Mouse (Mus musculus): ENCODE measurements at regions not wholly inside any gene's neighbourhood (a gene's known extent, or its start where the extent isn't known, plus 50 kb on each side); places are given as distances from the start of the nearest gene placed in this dataset.

DNA sequence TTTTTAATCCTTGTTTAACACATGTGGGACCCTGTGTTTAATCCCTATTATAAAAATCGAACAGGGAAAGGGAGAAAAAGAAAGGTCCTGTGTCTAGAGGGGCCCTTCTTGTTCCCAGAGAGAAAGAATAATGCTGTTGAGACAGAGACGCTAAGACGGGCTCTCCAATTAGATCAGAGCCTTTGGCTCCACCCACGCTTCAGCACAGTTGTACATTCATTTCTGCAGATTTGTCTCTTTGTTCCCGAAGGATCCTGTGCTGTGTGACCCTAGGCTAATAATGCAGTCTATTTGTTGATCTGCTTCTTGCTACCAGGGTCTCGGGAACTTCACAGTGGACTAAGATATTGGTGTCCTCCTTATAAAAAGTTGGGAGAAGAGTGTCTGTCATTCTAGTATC, 92.0 kb downstream of the Cdc5l start:
- no peak for DNase-seq

DNA sequence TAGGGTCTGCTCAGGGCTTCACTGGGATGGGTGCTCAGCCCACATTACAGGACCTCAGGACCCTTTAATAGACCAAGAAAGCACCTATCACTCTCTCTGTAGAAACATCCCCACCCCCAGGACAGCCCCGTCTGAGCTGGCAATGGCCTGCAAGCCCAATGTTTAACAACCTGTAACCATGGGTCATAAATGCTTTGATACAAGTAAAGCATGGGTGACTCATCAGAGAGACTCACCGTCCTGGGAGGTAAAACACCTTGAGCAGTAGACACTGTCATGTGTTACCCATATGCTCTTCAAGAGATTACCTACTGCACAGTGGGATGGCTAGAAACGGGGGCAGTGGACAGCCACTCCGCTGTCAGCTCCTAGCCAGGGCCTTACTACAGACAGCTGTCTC, 92.7 kb downstream of the Cdc5l start:
- no peak for DNase-seq

DNA sequence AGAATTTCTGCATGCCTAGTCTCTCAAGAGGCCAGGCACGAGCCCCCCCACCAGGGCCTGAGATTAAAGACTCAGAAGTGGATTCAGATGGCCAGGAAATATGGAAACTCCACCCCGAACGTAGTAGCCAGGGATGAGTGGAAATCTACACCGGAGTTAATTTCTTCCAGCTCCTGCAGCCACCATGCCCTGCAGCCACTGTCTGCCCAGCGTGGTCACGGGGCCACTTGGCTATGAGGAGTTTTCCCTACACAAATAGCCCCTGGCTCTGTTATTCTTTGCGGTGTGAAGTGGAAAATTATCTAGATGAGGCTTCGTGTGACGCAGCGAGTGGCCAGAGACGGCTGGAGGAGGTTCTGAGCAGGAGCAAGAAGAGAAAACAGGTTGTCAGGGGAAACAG, 94.3 kb downstream of the Cdc5l start:
- no peak for DNase-seq

DNA sequence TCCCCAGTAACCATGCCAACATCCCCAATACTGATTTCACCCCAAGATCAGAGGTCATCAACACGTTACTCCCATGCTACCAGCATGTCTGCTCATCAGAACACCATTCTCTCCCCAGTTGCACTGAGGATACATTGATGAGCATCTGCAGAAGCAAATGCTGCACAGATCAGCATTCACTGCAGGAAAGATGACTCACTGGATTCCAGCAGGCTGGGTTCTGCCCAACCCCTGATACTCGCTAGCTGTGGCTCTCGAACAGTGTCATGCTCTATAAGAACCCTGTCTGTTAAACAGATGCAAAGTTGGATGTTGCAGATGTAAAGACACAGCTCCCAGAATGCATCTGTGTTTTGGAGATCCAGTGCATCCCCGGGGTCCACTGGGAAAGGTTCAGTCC, 95.5 kb downstream of the Cdc5l start:
- no peak for DNase-seq

DNA sequence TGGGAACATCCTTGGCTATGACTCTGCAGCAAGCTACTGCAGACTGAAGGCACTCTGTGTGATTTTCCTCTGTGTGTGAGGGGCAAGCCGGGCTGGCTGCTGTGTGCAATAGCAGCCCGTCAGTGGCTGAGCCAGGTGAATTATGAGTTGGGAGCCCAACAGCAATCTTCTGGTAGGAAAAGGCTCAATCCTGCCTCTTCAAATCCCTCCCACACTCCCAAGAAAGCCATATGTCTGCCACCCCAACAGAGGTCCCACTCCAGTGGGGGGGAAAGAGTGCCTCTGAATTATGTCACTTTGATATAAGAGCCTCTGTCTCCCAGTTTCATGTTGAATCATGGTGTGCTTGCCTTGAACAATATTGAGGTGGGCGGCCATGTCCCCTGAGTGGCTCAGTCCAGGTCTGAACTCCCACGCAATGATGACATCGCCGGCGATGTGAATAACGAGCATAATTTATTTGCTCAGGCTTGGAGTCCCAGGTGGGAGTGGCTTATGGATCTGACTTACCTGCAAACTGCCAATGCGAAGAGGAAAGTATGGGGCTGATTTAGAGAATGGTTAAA, 97.9 kb downstream of the Cdc5l start:
- no peak for DNase-seq

DNA sequence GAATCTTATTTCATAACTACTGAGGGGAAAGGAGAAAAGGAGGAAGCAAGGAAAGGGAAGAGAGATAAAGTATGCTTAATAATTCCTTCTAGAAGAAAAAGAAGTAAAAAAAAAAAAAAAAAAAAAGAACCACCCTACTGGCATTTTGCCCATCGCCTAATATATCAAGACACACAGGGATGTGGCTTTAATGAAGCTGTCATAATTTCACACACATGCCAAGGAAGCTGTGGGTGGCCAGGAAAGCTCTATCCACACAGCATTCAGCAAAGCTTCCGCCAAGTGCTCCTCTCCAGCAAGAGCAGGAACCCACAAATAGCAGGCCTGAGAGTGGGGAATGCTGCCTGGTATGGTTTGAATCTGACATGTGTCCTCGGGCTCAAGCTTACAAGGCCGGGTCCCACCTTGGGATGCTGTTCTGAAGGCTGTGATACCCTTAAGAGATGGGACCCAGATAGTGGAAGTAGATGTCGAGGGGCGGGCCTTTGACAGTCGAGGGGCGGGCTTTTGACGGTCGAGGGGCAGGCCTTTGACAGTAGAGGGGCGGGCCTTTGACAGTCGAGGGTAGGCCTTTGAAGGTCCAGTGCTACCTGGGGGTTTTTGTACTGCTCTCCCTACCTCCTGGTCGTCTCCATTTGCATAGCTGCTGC, 98.7 kb downstream of the Cdc5l start:
- DNase-seq, result no peak

DNA sequence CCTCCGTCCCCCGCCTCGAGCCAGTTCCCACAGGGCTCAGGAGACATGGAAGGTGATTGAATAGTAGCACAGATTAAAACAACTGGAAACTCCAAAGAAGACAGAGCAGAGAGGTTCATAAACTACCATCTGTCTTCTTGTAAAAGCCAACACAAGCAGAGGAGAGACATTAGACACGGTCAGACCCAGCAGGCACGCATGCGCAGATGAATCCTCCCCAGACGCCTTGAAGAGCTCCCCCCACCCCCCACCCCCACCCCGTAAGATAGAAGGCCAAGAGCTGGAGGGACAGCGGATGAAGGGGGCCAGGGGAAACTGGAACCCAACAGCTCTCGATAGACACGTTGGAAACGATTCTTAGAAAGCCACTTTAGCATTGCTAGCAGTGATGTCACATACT, 101.2 kb downstream of the Cdc5l start:
- no peak for DNase-seq

DNA sequence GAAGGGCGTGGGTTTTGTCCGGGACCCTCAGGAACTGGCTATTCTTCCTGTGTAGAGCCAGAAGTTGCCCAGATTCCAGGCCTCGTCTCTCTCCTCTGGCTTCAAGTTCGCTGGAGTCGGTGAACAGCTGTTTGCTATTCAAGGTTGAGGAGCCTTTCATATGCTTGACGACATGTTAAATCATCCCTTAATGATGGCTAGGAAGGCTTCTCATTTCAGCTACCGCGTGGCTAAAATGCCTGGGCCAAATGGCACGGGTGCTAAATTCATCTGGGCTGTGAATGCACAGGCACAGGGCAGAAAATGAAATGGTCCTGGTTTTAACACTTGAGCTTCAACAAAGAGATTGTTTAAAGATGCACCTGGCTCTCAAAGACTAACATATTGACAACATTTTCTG, 104.3 kb downstream of the Cdc5l start:
- DNase-seq, result peak; percentile 42

DNA sequence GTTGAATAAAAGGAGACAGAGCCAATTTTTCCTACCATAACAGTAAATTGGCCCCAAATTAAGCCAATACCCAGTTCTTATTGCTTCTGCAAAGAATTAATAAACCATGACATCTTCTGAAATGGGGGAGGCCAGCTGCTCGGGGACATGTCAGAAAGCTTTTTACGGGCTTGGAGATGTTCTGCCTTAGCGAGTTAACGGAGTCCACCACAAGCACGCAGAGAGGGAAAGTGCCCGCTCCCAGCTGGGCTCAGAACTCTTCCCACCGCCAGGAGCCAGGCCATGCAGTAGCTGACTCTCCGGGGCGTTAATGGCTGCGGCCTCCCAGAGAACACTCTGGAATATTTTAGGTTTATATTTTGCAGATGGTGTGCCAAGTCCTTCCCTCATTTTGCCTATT, 106.8 kb downstream of the Cdc5l start:
- DNase-seq, result peak; percentile 38

DNA sequence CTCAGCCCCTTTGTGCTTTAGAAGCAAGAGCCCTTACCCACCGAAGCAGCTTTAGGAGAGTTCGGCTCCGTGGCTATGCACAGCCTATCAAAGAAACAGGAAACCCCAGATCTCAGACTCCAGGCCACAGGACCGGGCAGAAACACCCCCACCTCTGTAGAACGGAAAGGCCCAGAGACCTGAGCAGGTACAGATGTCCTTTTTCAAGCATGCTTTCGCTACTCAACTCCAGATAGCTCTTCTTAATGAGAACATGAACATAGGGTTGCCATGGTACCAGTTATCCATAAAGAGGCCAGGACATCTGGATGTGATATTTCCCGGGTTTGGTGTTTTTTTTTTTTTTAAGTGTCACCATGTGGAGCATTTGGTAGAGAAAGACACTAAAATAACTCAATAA, 107.4 kb downstream of the Cdc5l start:
- DNase-seq, result no peak

DNA sequence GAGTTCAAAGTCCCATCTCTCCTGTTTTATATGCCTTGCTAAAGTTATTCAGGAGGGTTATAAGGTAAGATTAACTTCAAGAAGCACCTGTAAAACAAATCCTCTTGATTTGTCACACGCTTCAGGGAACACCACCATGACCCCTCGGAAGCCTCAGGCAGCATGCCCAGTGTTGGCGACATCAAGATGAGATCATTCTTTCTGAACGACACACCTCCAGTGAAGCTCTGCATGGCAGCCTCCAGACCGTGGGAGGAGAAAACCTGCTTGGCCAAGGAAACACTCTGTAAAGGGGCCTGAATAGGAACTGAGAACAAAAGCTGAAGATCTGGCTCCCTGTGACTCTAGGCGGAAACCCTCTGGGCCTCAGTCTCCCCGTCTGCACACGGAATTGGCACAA, 110.7 kb downstream of the Cdc5l start:
- no peak for DNase-seq

DNA sequence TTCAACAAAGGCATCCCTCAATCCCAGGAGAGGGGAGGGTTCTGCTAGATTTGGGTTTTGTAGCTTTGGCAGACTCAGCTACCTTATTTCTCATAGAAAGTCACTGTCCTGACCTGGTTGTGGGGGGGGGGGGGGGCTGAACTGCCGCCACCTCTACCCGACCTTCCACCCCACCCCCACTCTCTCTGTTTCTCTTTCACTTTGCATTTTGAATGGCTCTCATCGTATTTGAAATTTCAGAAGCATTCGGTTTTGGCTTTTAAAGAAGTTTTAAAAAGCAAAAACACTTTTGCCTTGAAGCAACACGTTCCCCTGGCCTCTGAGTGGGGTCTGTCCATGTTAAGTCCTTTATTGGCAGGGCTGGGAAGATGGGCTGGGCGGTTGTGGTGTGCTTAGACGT, 113.5 kb downstream of the Cdc5l start:
- no peak for DNase-seq

DNA sequence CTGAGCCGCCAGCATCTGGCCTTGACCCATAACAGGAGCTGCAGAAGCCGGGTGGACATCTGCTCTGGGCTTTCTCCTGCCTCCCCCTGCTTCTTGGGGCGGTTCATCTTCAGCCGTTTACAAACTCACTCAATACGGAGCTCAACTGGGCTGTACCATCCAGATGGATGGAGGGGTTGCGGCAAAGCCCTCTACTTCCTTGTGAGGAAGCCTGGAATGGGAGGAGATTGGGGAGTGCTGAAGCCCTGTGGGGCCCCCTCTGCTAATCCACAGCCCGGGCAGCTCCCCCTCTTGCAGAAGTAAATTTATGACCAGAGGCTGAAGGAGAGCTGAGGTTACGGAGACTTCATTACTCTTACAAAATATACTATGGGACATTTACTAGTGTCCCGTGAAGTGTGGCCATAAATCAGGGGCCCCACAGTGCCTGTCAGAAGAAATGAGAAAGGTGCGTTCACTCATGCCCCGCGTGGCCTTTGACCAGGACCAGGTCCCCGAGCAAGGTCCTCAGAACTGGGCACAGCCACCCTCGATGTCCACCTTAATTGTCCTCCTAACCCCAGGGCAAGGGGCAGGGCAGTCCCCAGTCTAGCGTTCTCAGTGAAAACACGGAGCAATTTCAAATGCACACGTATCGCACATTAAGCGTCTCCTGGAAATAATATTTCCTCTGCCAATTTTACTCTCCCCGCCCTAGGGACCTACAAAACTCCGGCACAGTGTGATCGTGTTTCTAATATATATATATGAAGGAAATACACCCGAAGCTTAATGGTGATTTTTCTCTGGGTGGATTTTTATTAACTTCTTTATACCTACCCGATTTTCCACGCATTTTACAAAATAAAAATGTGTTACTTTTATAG, 115.1 kb downstream of the Cdc5l start:
- peak; percentile 62 for DNase-seq

DNA sequence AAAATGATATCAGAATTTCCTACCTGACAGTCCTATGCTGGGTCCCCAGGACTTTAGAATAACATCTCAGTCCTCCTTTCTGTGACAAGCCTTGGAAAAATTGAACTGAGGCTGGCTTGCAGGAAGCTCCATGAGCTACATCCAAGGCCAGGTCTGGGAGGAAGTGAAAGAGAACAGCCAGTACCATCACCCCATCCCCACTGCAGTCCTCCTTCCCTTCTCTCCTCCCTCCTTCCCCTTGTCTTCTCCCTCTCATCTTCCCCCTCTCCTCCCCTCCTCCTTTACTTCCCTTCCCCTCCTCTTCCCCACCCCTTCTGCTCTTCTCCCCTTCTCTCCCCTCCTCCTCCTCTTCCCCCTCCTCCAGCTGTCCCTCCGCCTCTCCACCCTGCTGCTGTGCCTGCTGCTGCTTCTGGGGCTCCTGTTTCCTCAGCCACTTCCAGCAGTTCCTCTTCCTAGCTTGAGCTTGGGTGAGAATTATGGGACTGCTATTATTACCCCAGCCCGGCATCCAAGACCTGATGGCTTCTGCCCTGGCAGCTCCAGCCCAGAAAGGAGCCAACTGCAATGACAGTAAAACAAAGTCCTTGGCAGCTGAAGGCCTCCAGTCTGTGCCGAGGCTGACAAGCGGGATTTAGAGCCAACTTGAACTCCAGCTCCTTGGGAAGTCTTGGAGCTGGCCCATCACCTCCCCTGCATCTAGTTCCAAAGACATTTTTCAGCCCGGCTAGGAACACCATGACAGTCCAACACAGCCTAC, 120.8 kb downstream of the Cdc5l start:
- no peak for DNase-seq

DNA sequence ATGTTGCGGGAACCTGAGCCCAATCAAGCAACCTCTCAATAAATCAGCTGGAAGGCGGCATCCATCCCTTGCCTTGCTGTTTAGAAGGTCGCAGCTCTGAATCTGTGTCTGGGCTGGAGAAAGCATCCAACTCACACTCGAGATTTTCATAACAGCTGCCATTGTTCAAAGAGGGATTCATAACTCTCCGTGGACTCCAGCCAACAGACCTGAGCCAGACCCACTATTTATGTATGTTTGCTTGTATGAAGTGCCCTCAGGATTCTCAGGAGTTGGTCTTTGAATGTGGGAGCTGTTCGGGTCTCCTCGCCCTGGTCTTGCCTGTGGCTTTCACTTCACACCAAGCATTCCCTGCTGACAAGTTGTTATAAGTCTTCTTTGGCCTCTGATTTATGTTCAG, 127.0 kb downstream of the Cdc5l start:
- no peak for DNase-seq

DNA sequence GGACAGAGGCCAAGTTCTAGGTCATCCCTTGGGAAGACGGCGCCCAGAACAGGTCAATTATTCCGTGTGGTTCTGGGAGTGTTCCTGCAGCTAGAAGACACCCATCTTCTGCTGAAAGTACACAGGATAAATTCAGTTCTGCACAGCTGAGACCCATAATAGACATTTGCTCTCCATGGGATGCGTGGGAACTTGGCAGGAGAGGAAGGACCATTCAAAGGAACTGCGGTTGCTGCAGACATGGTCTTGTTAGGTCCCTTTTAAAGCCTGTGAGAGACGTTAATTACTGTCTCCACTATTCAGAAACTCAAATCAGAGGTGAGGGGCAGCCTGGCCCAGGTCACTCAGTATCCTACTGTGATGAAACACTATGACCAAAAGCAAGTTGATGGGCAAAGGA, 130.4 kb downstream of the Cdc5l start:
- no peak for DNase-seq

DNA sequence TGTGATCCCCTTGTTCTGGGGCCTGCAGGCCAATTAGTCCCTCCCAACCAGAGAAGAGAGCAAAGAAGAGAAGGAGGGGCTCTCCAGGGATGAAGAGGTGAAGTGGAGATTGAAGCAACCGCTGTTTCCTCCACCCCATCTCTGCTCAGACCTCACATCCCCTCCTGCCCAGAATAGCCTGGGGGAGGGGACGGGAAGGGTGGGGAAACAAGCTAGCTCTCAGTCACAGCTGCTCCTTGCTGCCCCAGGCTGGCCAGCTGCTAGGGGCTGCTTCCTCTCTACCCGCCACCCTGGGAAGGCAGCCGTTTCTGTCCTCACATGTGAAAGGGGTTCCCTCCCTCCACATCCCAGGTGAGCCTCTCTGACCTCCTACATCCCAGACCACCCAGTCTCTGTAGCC, 135.2 kb downstream of the Cdc5l start:
- peak; percentile 50 for DNase-seq

DNA sequence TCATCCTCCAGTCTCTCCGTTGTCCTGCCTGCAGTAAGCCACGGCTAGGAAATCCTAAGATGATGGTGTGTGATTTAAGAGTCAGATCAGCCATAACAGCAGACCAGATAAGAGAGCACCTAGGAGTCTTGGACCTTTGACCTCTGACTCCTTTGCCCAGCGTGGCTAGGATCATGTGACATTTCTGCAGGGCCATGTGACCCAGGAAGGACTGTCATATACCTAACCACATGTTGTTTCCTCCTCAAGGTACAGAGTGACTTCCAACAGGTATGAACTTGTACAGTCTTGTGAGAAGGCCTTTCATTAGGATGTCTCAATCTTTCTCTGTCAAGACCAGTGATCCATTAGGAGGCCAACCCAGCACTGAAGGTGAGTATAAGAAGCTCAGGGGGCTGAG, 135.7 kb downstream of the Cdc5l start:
- no peak for DNase-seq

DNA sequence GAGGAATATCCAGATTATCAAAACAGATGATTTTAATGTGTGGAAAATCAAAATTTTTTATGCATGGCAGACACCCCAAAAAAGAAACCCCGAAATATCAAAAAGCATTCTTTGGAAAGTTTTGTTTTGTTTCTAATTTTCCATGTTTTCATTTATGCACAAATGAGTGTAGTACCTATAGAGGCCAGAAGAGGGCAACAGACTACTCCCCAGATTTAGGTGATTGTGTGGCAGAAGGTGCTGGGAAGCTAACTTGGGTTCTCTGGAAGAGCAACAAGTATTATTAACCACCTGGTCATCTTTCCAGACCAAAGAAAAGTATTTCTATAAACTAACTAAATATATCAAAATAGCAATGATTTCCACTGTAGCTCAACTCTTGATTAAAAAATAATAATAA, 137.2 kb downstream of the Cdc5l start:
- DNase-seq, result no peak

DNA sequence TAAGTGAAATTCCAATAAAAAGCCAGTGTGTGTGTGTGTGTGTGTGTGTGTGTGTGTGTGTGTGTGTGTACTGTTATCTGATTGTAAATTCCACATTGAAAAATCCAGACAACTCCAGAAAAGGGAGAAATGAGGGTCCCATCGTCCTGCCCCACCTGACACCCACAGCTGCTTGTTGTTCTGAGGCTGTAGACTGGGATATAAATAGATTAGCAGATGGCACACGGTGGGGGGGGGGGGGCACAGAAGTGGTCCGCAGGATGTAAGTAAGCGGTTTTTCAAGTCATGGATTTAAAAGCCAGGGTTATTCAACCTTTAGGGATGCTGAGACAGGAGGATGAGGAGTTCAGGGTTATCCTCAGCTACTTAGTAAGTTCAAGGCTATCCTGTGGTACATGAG, 138.7 kb downstream of the Cdc5l start:
- no peak for DNase-seq

DNA sequence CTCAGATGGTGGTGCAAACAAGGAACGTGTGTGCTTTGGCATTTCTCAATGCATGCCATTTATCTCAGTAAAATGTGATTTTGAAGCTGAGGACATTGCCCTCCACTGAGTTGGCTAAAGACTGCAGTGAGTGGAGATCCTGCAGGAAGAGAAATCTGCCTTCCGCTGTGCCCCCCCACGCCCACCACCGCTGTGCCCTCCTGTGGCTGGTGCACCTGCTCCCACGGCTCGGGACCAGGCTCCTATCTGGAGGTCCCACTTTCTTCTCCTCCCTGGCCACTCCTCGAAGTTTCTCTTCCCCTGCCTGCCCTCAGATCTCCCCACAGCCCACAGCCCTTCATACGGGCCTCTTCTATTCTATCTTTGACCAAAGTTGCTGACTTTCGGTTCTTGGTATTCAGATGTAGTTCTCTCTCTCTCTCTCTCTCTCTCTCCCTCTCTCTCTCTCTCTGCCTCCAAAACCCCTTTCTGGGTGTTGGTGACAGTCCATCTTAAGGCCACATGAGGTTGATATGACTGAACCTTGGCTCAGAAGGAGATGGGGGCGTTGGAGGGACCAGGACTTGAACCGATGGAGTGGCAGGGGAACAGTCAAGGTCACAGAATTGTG, 139.2 kb downstream of the Cdc5l start:
- no peak for DNase-seq

DNA sequence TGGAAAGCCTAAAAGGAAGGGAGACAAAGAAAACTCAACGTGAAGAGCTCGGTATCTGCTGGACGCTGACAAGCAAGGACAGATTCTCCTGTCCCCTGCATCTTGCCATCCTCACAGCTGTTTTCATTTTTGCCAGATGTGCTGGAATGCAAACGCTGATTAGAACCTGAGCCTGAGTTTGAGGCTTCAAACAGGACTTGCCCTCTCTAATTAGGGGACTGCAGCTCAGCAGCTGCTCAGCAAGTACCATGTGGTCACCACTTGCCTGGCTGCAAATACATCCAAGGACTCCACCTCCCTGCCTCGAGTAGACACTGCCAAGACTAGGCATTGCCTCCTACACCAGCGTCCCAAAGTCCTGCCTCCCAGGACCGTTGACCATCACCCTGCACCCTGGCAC, 140.7 kb downstream of the Cdc5l start:
- no peak for DNase-seq

DNA sequence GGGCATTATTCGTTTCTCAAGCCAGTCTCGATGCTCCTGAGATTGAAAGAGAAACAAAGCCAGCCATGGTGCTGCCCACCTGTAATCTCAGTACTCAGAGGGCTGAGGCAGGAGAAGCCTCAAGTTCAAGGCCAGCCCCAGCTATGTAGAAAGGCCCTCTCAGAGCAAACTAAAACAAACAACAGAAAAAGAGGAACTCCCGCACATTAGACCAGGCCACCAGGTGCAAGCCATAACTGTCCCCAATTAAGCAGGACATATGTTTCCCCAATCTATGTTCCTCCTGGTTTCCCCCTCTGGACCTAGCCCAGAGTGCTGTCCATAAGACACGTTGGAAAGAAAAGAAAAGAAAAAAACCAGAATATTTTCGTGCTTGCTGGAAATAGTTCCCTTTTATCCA, 142.5 kb downstream of the Cdc5l start:
- no peak for DNase-seq

Data from retina, postnatal 1 day (tissue).